In genomic region chr7:135575319-135576069, GRCm38 (mm10) we compare ENCODE assay signal across 13 mouse cellular contexts. TPM values are rescaled to one million over a fixed set of nuclear protein-coding genes. Genes with fewer than 3 reads are reported as not detected.
"Had no signal": no experiment of that assay in that cellular context is flagged by ENCODE, and none has a peak within 500 bp of the region (broad histone marks: within the 10 kb centered on the region; RNA-seq: fewer than 3 reads in every experiment).

No protein-coding gene starts in this region.

RNA-seq across cellular contexts. Expression of gene Clrn3, which starts 47.0 kb away (rescaled TPM):
- total RNA-seq: midbrain, postnatal 0 days; monocyte, adult 5-6 weeks; neutrophil, adult 5-6 weeks had no signal
- polyA plus RNA-seq: lung, embryonic 14.5 days; lung, embryonic 16.5 days; midbrain, embryonic 11.5 days; midbrain, embryonic 13.5 days; midbrain, embryonic 15.5 days; midbrain, postnatal 0 days; neural tube, embryonic 12.5 days; neural tube, embryonic 14.5 days; spleen, adult 2 months; testis, adult 2 months; urinary bladder, adult 2 months had no signal
